Mouse (Mus musculus) midbrain, embryonic 13.5 days (tissue): ENCODE measurements at regions not wholly inside any gene's neighbourhood (a gene's known extent, or its start where the extent isn't known, plus 50 kb on each side); places are given as distances from the start of the nearest gene placed in this dataset.
"Not testable (repeated sequence)": the region's sequence is repeated elsewhere in the genome, so short reads cannot be mapped to it uniquely, and the experiment has no call there.

Source experiments
- ATAC-seq: fragments of 200-750 bp; cut with Nextera tagmentation; 2 replicates; pipeline ENCODE4 v1.8.0; 2017; ENCODE audit warnings: mild to moderate bottlenecking, moderate TSS enrichment, moderate library complexity
- H3K27ac ChIP-seq: fragments of 300-500 bp; sonication (generic); 2 replicates; pipeline ENCODE4 v1.5.1; 2015; ENCODE audit warnings: inconsistent platforms, mild to moderate bottlenecking, moderate library complexity
- H3K27me3 ChIP-seq: fragments of 300-500 bp; sonication (generic); 2 replicates; pipeline ENCODE4 v1.6.1; 2015; ENCODE audit warnings: mild to moderate bottlenecking, inconsistent platforms
- H3K36me3 ChIP-seq: fragments of 300-500 bp; sonication (generic); 2 replicates; pipeline ENCODE4 v1.6.1; 2015; ENCODE audit warnings: mild to moderate bottlenecking, inconsistent platforms
- H3K4me1 ChIP-seq: fragments of 300-500 bp; sonication (generic); replicated peaks from 2 replicates; pipeline ENCODE4 v1.6.1; 2015; ENCODE audit warnings: inconsistent platforms
- H3K4me2 ChIP-seq: fragments of 300-500 bp; sonication (generic); replicated peaks from 2 replicates; pipeline ENCODE4 v1.6.1; 2015; ENCODE audit warnings: moderate library complexity, mild to moderate bottlenecking, inconsistent platforms
- H3K4me3 ChIP-seq: fragments of 300-500 bp; sonication (generic); replicated peaks from 2 replicates; pipeline ENCODE4 v1.5.1; 2015; ENCODE audit warnings: mild to moderate bottlenecking, inconsistent platforms
- H3K9ac ChIP-seq: fragments of 300-500 bp; sonication (generic); replicated peaks from 2 replicates; pipeline ENCODE4 v1.6.1; 2015; ENCODE audit warnings: mild to moderate bottlenecking, inconsistent platforms
- H3K9me3 ChIP-seq: fragments of 300-500 bp; sonication (generic); 2 replicates; pipeline ENCODE4 v1.6.1; 2016; ENCODE audit warnings: mild to moderate bottlenecking, inconsistent platforms
- WGBS: fragments of 180-500 bp; shearing (Covaris S2); methylation state at CpG from one replicate; pipeline ENCODE4 v1.1.7; 2015; 5-methylcytosine and 5-hydroxymethylcytosine counted together

DNA sequence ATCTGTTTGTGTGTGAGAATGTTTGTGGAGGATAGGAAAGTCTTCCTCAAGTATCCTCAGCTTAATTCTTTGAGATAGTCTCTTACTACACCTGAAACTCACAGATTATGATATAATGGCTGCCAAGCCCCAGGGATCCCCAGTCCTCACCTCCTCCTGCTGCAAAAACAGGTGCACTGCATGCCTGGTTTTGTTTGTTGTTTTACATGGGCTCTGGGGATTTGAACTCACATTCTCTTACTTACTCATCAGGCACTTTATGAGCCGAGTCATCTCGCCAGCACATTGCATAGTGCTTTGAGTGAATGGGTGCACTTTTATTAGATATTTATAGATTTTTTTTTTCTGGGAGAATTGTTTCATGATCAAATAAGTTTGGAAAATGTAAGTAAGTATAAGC, 56.3 kb downstream of the Mterf1b start:
- Histone ChIP-seq H3K4me1 (no peaks in the 10 kb centered on the region), H3K4me3 (no peak overlapping the region), H3K9ac (no peak overlapping the region), H3K9me3 (no peaks in the 10 kb centered on the region), H3K36me3 (no peaks in the 10 kb centered on the region), H3K27me3 (no peaks in the 10 kb centered on the region), H3K27ac (no peak overlapping the region), H3K4me2 (no peak overlapping the region)
- no peak for ATAC-seq
- WGBS, result 76% methylated on average over 2 of the region's 2 CpGs

DNA sequence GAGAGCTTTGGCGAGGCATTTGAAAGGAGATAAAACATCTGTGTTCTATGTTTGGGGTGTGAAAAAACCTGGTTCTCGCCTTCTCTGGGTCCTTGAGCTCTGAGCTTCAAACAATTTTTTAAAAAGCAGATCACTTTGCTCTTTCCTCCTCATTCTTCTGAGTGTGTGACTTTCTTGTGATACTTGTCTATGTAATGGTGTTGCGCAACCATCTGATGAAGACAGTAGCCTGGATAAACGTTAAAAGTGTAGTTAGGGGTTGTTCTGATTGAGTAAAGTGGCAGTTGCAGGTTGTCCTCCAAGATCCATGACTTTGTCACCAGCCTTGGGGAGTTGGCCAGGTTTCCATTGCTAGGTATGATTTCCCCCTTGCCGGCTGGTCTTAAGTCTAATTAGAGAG, 62.1 kb downstream of the Mterf1b start:
- H3K4me3 ChIP-seq, ATAC-seq, H3K9me3 ChIP-seq, H3K27me3 ChIP-seq, H3K4me2 ChIP-seq, H3K27ac ChIP-seq, H3K4me1 ChIP-seq, H3K9ac ChIP-seq, H3K36me3 ChIP-seq: not testable (repeated sequence)
- WGBS, result 88% methylated on average over 5 of the region's 5 CpGs

DNA sequence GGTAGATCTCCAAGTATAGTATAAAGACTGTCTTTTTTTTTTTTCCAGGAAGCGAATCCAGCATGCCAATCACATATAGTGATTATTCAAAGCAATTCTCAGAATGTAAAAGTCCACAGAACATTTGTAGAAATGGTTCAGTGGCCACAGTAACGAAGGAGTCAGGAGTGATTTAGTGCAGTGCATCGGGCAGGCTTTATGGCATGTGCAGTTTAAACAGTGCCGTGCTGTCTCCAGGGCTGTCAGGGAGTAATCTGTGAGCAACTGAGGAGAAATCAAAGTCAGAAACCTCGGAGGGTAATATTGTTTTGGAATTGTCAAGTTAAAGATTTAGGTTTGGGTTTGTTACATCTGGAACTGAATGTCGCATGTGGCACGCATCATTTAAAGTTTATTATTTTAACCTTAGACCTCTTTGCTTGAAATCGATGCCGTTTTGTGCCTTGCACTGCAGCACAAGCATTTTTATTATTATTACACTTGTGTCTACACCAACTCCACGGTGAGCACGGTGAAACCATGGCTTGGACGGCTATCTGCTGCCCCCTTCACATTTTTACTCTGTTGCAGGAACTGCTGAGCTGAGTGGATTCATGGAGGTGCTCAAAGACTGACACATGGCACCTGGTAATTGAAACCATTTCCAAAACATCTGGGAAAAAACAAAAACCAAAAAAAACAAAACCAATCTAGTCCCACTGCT, 65.0 kb downstream of the Mterf1b start:
- Histone ChIP-seq H3K4me3 (no peak overlapping the region), H3K27me3 (no peaks in the 10 kb centered on the region), H3K9ac (no peak overlapping the region), H3K36me3 (no peaks in the 10 kb centered on the region), H3K27ac (no peak overlapping the region), H3K9me3 (no peaks in the 10 kb centered on the region), H3K4me1 (no peaks in the 10 kb centered on the region), H3K4me2 (no peak overlapping the region)
- ATAC-seq, result no peak
- 78% methylated on average over 12 of the region's 12 CpGs for WGBS

DNA sequence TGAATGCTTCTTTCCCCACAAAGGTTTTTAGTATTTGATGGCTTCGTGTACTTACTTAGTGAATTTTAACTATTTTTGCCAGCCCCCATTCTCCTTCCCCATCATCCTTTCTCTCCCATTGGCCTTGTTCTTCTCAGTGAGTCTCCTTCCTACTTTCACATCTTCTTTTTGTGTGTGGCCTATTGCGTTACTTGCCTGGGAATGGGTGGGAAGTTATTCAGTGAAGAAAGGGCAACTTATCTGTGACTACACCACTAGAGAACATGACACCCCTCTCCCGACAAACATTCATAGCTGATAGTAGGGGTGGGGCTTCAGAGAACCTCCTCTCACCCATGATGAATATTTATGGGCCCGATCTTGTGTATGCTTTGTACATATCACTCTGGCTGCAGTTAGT, 67.1 kb downstream of the Mterf1b start:
- Histone ChIP-seq H3K27ac (no peak overlapping the region), H3K4me1 (0 out of 2 replicates have a peak, but pooled peaks cover 4% of the 10 kb centered on the region)

DNA sequence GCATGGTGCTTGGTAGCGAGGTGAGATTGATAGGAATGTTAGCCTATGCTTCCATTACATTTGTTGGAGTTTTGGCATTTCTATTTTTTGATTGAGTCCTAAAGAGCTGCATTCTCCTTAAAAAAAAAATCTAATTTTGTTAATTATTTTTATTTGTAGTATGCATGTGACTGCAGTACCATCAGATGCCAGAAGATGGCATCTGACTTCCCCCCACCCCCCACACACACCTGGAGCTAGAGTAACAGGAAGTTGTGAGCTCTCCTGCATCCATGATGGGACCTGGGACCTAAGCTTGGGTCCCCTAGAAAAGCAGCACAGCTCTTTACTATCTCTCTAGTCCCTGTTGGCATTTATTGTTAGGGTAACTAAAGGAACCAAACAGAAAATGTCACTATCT, 70.5 kb downstream of the Mterf1b start:
- no peak for ATAC-seq

More for the DNA sequence above, 67.1 kb downstream of the Mterf1b start:
- Histone ChIP-seq H3K9ac (no peak overlapping the region), H3K4me2 (no peak overlapping the region), H3K36me3 (no peaks in the 10 kb centered on the region), H3K9me3 (no peaks in the 10 kb centered on the region), H3K27me3 (no peaks in the 10 kb centered on the region), H3K4me3 (no peak overlapping the region)
- WGBS, result 94% methylated on average over 4 of the region's 4 CpGs
- no peak for ATAC-seq

DNA sequence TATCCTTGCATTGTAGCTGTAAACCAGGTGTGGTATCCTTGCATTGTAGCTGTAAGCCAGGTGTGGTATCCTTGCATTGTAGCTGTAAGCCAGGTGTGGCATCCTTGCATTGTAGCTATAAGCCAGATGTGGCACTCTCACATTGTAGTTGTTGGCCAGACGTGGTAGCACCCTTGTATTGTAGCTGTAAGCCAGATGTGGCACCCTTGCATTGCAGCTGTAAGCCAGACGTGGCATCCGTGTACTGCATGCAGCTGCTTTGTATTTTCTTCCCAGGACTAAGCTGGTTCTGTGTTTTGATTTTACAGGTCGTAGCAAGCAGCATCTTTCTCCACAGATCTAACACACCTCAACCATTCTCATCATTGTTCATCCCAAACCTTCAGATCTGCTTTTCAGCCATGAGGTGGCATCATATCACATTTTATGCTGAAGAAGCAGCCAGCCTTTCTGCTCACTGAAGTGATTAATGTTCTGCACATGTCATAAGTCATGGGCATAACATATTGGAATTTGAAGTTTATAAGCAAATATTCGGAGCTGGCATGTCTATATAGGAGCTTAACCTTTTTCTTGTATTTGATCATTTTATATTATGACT, 71.5 kb downstream of the Mterf1b start:
- Histone ChIP-seq H3K9ac (no peak overlapping the region), H3K4me2 (no peak overlapping the region), H3K4me3 (no peak overlapping the region), H3K9me3 (no peaks in the 10 kb centered on the region), H3K27ac (peak overlapping the region; percentile 58; the same call in 1 of the 2 replicates), H3K36me3 (no peaks in the 10 kb centered on the region), H3K4me1 (0 out of 2 replicates have a peak, but pooled peaks cover 4% of the 10 kb centered on the region), H3K27me3 (no peaks in the 10 kb centered on the region)
- 65% methylated on average over 5 of the region's 5 CpGs for WGBS
- ATAC-seq, result peak; percentile 66

More for the DNA sequence above, 70.5 kb downstream of the Mterf1b start:
- H3K9me3 ChIP-seq, result no peaks in the 10 kb centered on the region
- 97% methylated on average over 1 of the region's 1 CpGs for WGBS
- H3K4me2 ChIP-seq, result no peak overlapping the region
- no peak overlapping the region for H3K4me3 ChIP-seq
- no peak overlapping the region for H3K9ac ChIP-seq
- H3K4me1 ChIP-seq, result 0 out of 2 replicates have a peak, but pooled peaks cover 4% of the 10 kb centered on the region
- H3K36me3 ChIP-seq, result no peaks in the 10 kb centered on the region
- no peak overlapping the region for H3K27ac ChIP-seq
- H3K27me3 ChIP-seq, result no peaks in the 10 kb centered on the region

DNA sequence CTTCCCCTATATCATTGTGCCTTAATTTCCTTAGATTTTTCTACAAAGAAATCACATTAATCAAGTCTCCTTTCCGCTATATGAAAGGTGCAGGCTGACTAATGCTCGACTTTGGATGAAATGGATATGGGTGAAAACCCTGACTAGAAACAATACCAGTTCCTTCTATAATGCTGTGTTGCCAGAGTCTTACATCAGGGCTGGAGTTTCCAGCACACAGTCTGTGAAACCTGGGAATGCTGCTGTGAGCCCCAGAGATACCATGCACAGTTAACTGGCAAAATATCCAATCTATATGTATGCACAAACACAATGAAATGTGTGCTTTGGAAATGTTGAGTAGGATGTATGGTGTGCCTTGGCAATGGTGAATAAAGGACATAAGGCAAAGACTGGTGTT, 75.5 kb downstream of the Mterf1b start:
- Histone ChIP-seq H3K4me3 (no peak overlapping the region), H3K27ac (no peak overlapping the region), H3K27me3 (no peaks in the 10 kb centered on the region), H3K4me2 (no peak overlapping the region), H3K9me3 (no peaks in the 10 kb centered on the region), H3K4me1 (0 out of 2 replicates have a peak, but pooled peaks cover 4% of the 10 kb centered on the region), H3K36me3 (no peaks in the 10 kb centered on the region), H3K9ac (no peak overlapping the region)
- 91% methylated on average over 2 of the region's 2 CpGs for WGBS
- no peak for ATAC-seq

DNA sequence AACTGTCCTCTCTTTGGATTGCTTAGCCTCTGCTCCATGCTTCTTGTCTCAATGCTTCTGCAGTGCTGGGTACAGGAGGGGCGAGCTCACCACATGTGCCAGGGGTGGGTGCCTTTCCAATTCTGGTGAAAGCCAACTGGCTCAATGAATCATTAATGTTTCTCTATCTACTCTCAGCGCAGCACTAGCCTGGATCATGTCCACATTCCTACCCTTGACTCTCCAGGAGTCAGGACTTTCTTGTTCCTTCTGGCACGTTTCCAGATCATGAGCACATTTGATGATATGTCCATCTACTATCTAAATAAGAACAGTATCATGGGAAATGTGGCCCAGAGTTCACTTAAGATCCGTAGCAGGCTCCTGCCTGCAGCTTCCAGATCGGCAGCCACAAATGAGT, 80.8 kb downstream of the Mterf1b start:
- H3K9ac ChIP-seq, result no peak overlapping the region
- no peak overlapping the region for H3K27ac ChIP-seq
- H3K4me1 ChIP-seq, result no peaks in the 10 kb centered on the region
- ATAC-seq, result no peak
- no peaks in the 10 kb centered on the region for H3K27me3 ChIP-seq
- H3K9me3 ChIP-seq, result no peaks in the 10 kb centered on the region
- H3K4me3 ChIP-seq, result no peak overlapping the region
- no peak overlapping the region for H3K4me2 ChIP-seq
- no peaks in the 10 kb centered on the region for H3K36me3 ChIP-seq
- 86% methylated on average over 5 of the region's 5 CpGs for WGBS

DNA sequence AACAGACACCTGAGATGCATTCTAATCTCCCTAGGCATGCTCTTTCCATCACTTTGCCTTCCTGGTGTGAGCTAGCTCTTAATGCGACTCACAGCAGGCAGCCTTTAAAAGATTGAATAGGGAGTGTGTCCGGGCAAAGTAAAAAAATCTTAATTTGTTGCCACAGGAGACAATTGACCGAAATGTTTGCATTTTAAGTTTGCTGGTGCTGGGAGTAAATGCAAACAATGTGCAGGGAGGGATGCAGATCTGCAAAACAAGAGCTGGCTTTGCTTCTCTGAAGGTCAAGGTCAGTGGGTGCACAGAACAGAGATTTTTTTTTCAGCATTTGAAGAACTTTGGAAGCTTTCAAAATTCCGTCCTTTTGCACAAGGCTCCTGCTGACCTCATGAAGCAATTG, 111.4 kb downstream of the Mterf1b start:
- no peaks in the 10 kb centered on the region; the same call in 1 of the 2 replicates for H3K9me3 ChIP-seq
- H3K4me3 ChIP-seq, result no peak overlapping the region
- no peak for ATAC-seq
- no peak overlapping the region for H3K4me2 ChIP-seq
- no peaks in the 10 kb centered on the region for H3K27me3 ChIP-seq
- 5% methylated on average over 4 of the region's 4 CpGs for WGBS
- H3K4me1 ChIP-seq, result peaks cover 7% of the 10 kb centered on the region
- no peak overlapping the region for H3K27ac ChIP-seq
- H3K36me3 ChIP-seq, result no peaks in the 10 kb centered on the region
- H3K9ac ChIP-seq, result no peak overlapping the region

DNA sequence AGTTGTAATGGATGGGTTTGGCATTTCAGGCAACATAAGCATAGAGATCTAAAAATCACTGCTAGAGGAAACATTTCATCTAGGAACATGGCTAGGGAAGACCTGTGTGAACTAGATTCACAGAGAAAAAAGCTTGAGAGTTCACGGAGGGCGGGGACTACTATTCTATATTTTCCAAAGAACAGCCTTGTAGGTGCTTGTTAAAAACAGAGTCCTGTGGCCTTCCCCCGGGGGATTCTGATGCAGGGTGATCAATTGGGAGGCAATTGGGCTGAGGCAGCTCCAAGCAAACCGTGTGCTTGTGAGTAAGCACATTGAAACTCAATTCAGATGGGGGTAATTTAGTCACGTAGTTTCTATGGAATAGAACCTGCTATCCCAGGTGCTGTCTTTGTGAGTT, 112.0 kb downstream of the Mterf1b start:
- Histone ChIP-seq H3K36me3 (no peaks in the 10 kb centered on the region), H3K4me2 (no peak overlapping the region), H3K27ac (no peak overlapping the region), H3K9me3 (no peaks in the 10 kb centered on the region; the same call in 1 of the 2 replicates), H3K4me3 (no peak overlapping the region), H3K9ac (no peak overlapping the region), H3K27me3 (no peaks in the 10 kb centered on the region), H3K4me1 (peaks cover 7% of the 10 kb centered on the region)
- ATAC-seq, result no peak
- 53% methylated on average over 5 of the region's 5 CpGs for WGBS

DNA sequence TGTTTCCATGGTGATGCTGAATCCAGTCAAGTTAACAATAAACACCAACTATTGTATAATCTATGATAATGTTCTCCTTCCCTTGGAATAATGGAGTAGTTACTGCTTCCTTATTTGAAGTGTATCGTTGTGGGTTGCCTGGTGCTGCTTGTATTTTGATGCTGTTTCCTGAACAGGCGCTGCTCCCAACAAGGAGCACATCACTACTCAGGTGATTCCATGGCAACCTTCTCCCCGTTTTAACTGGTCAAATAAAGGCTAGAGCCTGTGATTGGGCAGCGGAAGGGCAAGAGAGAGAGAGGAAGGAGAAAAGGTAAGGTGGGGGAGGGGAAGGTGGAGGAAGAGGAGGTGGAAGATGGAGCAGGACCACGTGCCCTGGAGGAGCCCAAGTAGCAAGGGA, 116.3 kb downstream of the Mterf1b start:
- no peak overlapping the region for H3K9ac ChIP-seq
- H3K27me3 ChIP-seq, result no peaks in the 10 kb centered on the region
- H3K9me3 ChIP-seq, result no peaks in the 10 kb centered on the region
- H3K4me2 ChIP-seq, result no peak overlapping the region
- no peak overlapping the region for H3K4me3 ChIP-seq
- no peak for ATAC-seq
- H3K27ac ChIP-seq, result no peak overlapping the region
- no peaks in the 10 kb centered on the region for H3K36me3 ChIP-seq
- H3K4me1 ChIP-seq, result peaks cover 4% of the 10 kb centered on the region
- 72% methylated on average over 5 of the region's 5 CpGs for WGBS

DNA sequence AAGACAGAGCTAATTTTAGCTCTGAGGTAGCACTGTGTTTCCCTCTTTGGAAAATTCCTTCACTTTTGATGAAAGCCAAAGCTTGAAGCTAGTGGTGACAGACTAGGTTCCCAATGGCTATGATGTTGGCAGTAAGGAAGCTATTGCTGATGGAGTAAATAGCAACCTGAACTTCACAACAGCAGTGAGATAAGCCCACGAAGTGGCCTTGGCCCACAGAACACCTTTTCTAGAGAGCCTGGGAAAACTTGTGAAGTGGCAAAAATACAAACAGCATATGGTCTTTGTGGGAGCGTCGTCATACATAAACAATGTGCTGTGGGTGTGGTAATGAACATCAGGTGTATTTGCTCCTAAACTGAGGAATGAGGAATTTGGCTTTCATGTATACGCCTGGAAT, 119.0 kb downstream of the Mterf1b start:
- no peak overlapping the region for H3K9ac ChIP-seq
- no peak overlapping the region for H3K4me3 ChIP-seq
- no peaks in the 10 kb centered on the region for H3K27me3 ChIP-seq
- H3K4me1 ChIP-seq, result no peaks in the 10 kb centered on the region
- ATAC-seq, result no peak
- H3K27ac ChIP-seq, result no peak overlapping the region
- no peaks in the 10 kb centered on the region for H3K9me3 ChIP-seq
- no peak overlapping the region for H3K4me2 ChIP-seq
- 97% methylated on average over 4 of the region's 4 CpGs for WGBS
- H3K36me3 ChIP-seq, result no peaks in the 10 kb centered on the region

DNA sequence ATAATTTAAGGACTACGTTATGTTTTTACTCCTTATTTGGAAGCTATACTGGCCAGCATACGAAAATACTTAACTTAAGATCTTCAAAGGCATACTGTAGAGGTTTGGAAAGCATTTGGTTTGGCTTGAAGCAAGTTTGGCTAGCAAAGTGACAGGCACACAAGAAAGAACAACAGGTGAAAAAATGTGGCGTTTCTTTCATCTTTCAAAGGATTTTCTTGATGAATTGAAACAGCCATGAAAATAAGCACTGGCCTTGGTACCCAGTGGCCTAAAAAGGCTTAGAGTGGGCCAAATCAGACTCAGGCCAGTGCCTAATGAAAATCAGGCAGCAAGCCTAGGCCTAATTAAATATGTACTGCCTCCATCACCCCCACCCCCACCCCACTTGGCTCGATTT, 119.4 kb downstream of the Mterf1b start:
- H3K27ac ChIP-seq, result no peak overlapping the region
- H3K4me3 ChIP-seq, result no peak overlapping the region
- no peaks in the 10 kb centered on the region for H3K27me3 ChIP-seq
- 70% methylated on average over 4 of the region's 4 CpGs for WGBS
- H3K9me3 ChIP-seq, result no peaks in the 10 kb centered on the region
- H3K36me3 ChIP-seq, result no peaks in the 10 kb centered on the region
- ATAC-seq, result no peak
- no peak overlapping the region for H3K9ac ChIP-seq
- H3K4me2 ChIP-seq, result no peak overlapping the region
- H3K4me1 ChIP-seq, result no peaks in the 10 kb centered on the region
